Mouse (Mus musculus) cortical plate, adult 2 months (tissue): ENCODE measurements around the gene Krt2. TPM values are rescaled to one million over a fixed set of nuclear protein-coding genes. Genes with fewer than 3 reads are reported as not detected.

Experiments
- H3K27ac ChIP-seq: fragments of 200-500 bp; 2 replicates; pipeline ENCODE4 v1.5.1; 2012; ENCODE audit warnings: low read length, control low read depth, inconsistent platforms; ENCODE audit not compliant: insufficient read depth
- H3K4me1 ChIP-seq: fragments of 200-500 bp; 2 replicates; pipeline ENCODE4 v1.6.1; 2011; ENCODE audit warnings: low read length; ENCODE audit not compliant: control insufficient read depth, insufficient read depth
- H3K4me3 ChIP-seq: fragments of 200-500 bp; 2 replicates; pipeline ENCODE4 v1.5.1; 2011; ENCODE audit warnings: mild to moderate bottlenecking, low read length, control low read depth; ENCODE audit not compliant: insufficient read depth
- CTCF ChIP-seq: fragments of 200-500 bp; IDR thresholded peaks from 2 replicates; pipeline ENCODE4 v1.5.1; 2011; ENCODE audit warnings: mild to moderate bottlenecking, control low read depth, low read length; ENCODE audit not compliant: insufficient read depth; ENCODE audit errors: extremely low read depth
- POLR2A ChIP-seq: fragments of 200-500 bp; IDR thresholded peaks from 2 replicates; pipeline ENCODE4 v1.6.1; 2011; ENCODE audit warnings: mild to moderate bottlenecking, low read length, control low read depth; ENCODE audit not compliant: insufficient read depth; ENCODE audit errors: extremely low read depth
- polyA plus RNA-seq: library from polyadenylated mRNA; depleted of rRNA; stranded (reverse); fragments of >200 nt; gene quantifications from 2 replicates; pipeline ENCODE4 v1.2.3, GENCODE M21; 2012; rRNA removed

The Krt2 gene
- polyA plus RNA-seq = 0.08 and 0.53 TPM in 2 replicates

DNA sequence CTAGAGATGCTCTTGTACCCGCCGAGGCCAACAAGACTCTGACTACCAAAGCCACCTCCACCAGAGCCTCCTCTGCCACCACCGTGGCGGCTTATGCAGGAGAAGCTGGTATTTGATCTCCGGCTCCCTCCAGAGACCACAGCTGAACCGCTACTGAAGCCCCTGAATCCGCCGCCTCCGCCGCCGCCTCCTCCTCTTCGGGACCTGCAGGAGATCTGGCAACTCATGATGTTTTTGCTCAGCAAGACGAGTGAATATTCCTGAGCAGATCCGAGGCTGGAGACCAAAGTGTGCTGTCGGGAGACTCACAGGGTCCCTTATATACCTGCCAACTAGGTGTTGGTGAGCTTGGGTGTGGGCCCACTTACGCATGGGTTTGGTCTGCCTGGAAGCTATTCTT lies at the start of gene Krt2:
Gene Krt2 (minus strand): TSS at position 295 of the 400 bp plus-strand sequence.
- H3K27ac ChIP-seq = no peak within 1 kb of the TSS
- TF ChIP-seq CTCF (no peak), POLR2A (no peak)
- H3K4me3 ChIP-seq = no peak within 1 kb of the TSS
- no peaks in the 10 kb centered on the region for H3K4me1 ChIP-seq

DNA sequence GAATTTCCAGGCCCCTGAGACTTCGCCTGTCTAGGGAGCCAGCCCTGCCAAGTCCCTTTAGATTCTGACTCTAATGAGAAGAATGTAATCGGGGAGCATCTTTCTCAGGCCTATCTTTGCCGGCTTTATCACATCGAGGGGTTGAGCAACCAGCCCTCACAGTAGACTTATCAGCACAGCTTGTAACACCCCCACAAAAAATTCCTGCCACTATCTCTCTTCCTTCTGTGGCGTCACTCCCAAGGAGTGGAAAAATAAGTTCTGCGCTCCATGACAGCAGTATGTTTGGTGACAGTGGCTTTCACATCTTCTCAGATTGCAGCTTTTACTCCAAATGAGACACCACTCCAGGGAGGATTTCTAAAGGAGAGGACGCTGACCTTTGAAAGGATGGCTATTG lies 48.8 kb upstream of the Krt2 start:
- Histone ChIP-seq H3K4me3 (no peak overlapping the region), H3K4me1 (peaks cover 4% of the 10 kb centered on the region), H3K27ac (no peak overlapping the region)
- TF ChIP-seq CTCF = no peak
- no peak for TF ChIP-seq POLR2A

GRCm38 (mm10) chr15:101860421-101861130 lies 42.6 kb upstream of the Krt2 start:
- Histone ChIP-seq H3K4me1 (peaks cover 2% of the 10 kb centered on the region; the same call in 1 of the 2 replicates), H3K27ac (no peak overlapping the region), H3K4me3 (no peak overlapping the region; the same call in 1 of the 2 replicates)
- TF ChIP-seq POLR2A (no peak), CTCF (no peak)

DNA sequence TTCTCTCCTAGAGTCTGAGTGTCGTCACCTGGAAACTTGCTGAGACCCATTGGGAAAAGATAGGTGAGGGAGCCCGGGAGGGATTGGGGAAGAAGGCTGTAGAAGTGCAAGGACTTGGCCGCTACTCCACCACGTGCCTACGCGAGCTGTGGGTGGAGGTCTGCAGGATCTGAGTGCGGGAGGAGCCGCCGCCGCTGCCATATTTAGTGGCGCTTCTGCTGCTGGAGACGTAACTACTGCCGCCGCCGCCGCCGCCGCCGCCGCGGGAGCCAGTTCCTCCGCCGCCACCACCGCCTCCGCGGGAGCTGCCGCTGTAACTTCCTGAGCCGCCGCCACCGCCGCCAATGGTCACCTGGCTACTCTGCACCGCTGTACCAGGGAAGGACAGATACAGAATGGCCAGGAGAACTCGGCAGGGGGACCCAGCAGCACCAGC lies 41.8 kb upstream of the Krt2 start:
- H3K4me1 ChIP-seq = peaks cover 2% of the 10 kb centered on the region; the same call in 1 of the 2 replicates
- peak overlapping the region; percentile 36 for H3K4me3 ChIP-seq
- no peak for TF ChIP-seq POLR2A
- TF ChIP-seq CTCF = no peak
- no peak overlapping the region for H3K27ac ChIP-seq

DNA sequence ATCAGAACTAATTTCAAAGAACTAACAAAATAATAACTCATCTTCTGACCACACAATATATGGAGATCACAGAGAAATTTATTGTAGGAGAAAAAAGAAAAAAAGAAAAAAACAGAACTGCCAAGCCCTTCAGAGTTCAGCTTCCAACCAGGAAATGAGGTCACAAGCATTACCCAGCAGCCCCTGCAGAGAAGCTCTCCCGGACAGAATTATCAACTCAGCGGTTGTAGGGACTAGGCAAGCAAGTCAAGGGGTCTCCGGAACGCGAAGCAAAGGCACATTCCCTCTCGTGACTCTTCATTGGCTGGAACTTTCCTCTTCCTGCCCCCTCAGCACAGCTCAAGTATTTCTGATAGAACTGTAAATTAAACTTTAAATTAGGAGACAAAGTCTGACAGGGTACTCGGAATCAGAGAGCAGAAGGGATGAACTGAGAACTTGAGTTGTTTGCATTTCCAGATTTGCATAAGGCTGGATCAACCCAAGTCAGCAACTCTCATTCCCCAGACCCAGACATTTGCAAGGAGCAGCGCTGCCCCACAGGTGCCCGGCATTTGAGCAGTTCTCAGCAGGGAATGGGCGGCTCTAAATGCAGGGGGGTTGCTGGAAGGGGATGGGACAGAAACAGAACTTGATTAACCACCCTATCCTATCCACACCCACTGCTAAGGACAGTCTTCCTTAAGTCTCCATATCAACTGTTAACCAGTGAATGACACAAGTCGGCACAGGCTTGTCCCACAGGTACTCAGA lies 40.9 kb upstream of the Krt2 start:
- Histone ChIP-seq H3K4me1 (peaks cover 4% of the 10 kb centered on the region; the same call in 1 of the 2 replicates), H3K4me3 (no peak overlapping the region; the same call in 1 of the 2 replicates), H3K27ac (no peak overlapping the region)
- TF ChIP-seq CTCF (no peak), POLR2A (no peak)

GRCm38 (mm10) chr15:101856696-101857095 lies 38.7 kb upstream of the Krt2 start:
- TF ChIP-seq POLR2A (no peak), CTCF (no peak)
- peaks cover 4% of the 10 kb centered on the region; the same call in 1 of the 2 replicates for H3K4me1 ChIP-seq
- H3K27ac ChIP-seq = no peak overlapping the region
- no peak overlapping the region for H3K4me3 ChIP-seq

- no peak for TF ChIP-seq POLR2A
- no peak for TF ChIP-seq CTCF
- H3K4me3 ChIP-seq = no peak overlapping the region
- H3K27ac ChIP-seq = no peak overlapping the region
- H3K4me1 ChIP-seq = peaks cover 4% of the 10 kb centered on the region; the same call in 1 of the 2 replicates
These were observed 37.8 kb upstream of the Krt2 start for GRCm38 (mm10) chr15:101855732-101856131.

GRCm38 (mm10) chr15:101854294-101854693 lies 36.3 kb upstream of the Krt2 start:
- TF ChIP-seq CTCF (no peak), POLR2A (no peak)
- peaks cover 3% of the 10 kb centered on the region; the same call in 1 of the 2 replicates for H3K4me1 ChIP-seq
- H3K27ac ChIP-seq = no peak overlapping the region
- H3K4me3 ChIP-seq = no peak overlapping the region

GRCm38 (mm10) chr15:101852571-101852970 lies 34.6 kb upstream of the Krt2 start:
- H3K4me3 ChIP-seq = no peak overlapping the region
- no peak overlapping the region for H3K27ac ChIP-seq
- TF ChIP-seq CTCF = no peak
- TF ChIP-seq POLR2A = no peak
- peaks cover 2% of the 10 kb centered on the region; the same call in 1 of the 2 replicates for H3K4me1 ChIP-seq

- TF ChIP-seq CTCF (no peak), POLR2A (no peak)
- no peak within 1 kb of the TSS for H3K27ac ChIP-seq
- H3K4me1 ChIP-seq = peaks cover 3% of the 10 kb centered on the region
These were observed 32.7 kb upstream of the Krt2 start, which contains the start of gene Krt1 for GRCm38 (mm10) chr15:101850694-101851093. Gene Krt1 (minus strand): TSS chr15:101850794.

More at GRCm38 (mm10) chr15:101850694-101851093, 32.7 kb upstream of the Krt2 start, which contains the start of gene Krt1:
- H3K4me3 ChIP-seq = no peak within 1 kb of the TSS
